Mouse (Mus musculus) forebrain, embryonic 14.5 days (tissue): Measurements from ENCODE around the gene Fblim1. TPM values are rescaled to one million over a fixed set of nuclear protein-coding genes. Genes with fewer than 3 reads are reported as not detected.

ENCODE experiments used
- ATAC-seq: fragments of 200-750 bp; cut with Nextera tagmentation; 2 replicates; pipeline ENCODE4 v1.8.0; 2017; ENCODE audit warnings: mild to moderate bottlenecking, moderate library complexity
- DNase-seq: peaks from one replicate; pipeline ENCODE4 v3.0.0-alpha.2; 2015; ENCODE audit warnings: low spot score
- H3K27ac ChIP-seq: fragments of 300-500 bp; sonication (generic); 2 replicates; pipeline ENCODE4 v1.5.1; 2014; ENCODE audit warnings: low read depth, mild to moderate bottlenecking, control low read depth, low read length, moderate library complexity
- H3K27me3 ChIP-seq: fragments of 300-500 bp; sonication (generic); replicated peaks from 2 replicates; pipeline ENCODE4 v1.6.1; 2014; ENCODE audit warnings: low read length, control low read depth, mixed read lengths; ENCODE audit not compliant: control insufficient read depth, insufficient read depth
- H3K36me3 ChIP-seq: fragments of 300-500 bp; sonication (generic); 2 replicates; pipeline ENCODE4 v1.6.1; 2014; ENCODE audit warnings: low read length, control low read depth; ENCODE audit not compliant: control insufficient read depth, insufficient read depth
- H3K4me1 ChIP-seq: fragments of 300-500 bp; sonication (generic); 2 replicates; pipeline ENCODE4 v1.6.1; 2014; ENCODE audit warnings: antibody characterized with exemption, low read length, control low read depth; ENCODE audit not compliant: control insufficient read depth, insufficient read depth
- H3K4me2 ChIP-seq: fragments of 300-500 bp; sonication (generic); 2 replicates; pipeline ENCODE4 v1.6.1; 2014; ENCODE audit warnings: mild to moderate bottlenecking, control low read depth, low read length
- H3K4me3 ChIP-seq: fragments of 300-500 bp; sonication (generic); 2 replicates; pipeline ENCODE4 v1.5.1; 2014; ENCODE audit warnings: low read depth, low read length, control low read depth
- H3K9ac ChIP-seq: fragments of 300-500 bp; sonication (generic); 2 replicates; pipeline ENCODE4 v1.6.1; 2014; ENCODE audit warnings: mild to moderate bottlenecking, low read length, control low read depth, moderate library complexity
- H3K9me3 ChIP-seq: fragments of 300-500 bp; sonication (generic); replicated peaks from 2 replicates; pipeline ENCODE4 v1.6.1; 2016; ENCODE audit warnings: low read length, control low read depth, mixed read lengths; ENCODE audit not compliant: control insufficient read depth
- WGBS: fragments of 180-500 bp; shearing (Covaris S2); extraction: QIAGEN DNeasy Blood & Tissue Kit; methylation state at CpG from one replicate; pipeline ENCODE4 v1.1.7; 2014; 5-methylcytosine and 5-hydroxymethylcytosine counted together
- polyA plus RNA-seq: library from polyadenylated mRNA; unstranded; fragments of >200 nt; fragmentation: Nextera tagmentation; extraction: Ambion mirVana; gene quantifications from 2 replicates; pipeline ENCODE4 v1.2.1, GENCODE M21; 2014

Gene Fblim1
- polyA plus RNA-seq, 1 experiment from 2014 or later, result 15.1 TPM

DNA sequence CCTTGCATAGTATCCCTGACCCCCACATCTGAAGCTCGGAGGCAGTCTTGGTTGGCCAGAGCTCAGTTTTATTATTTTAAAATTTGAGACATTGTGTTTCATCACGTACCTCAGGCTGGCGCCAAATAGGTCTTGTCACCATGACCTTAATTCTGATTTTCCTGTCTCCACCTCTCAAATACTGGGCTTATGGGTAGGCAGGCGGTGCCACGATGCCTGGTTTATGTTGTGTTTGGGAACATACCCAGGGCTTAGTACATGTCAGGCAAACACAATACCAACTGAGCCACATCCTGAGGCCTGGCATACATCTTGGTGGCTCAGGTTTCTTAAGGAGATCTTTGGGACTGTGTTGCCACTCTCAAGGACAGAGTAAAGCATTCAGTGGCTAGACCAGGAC is 16.7 kb upstream of the Fblim1 start:
- Histone ChIP-seq H3K27ac (no peak overlapping the region), H3K4me3 (no peak overlapping the region), H3K36me3 (peaks cover 20% of the 10 kb centered on the region), H3K4me2 (no peak overlapping the region), H3K9me3 (no peaks in the 10 kb centered on the region), H3K27me3 (no peaks in the 10 kb centered on the region), H3K4me1 (peaks cover 2% of the 10 kb centered on the region; the same call in 1 of the 2 replicates), H3K9ac (no peak overlapping the region)
- ATAC-seq (no peak), DNase-seq (no peak)
- 89% methylated on average over 5 of the region's 5 CpGs for WGBS

- Histone ChIP-seq H3K27me3 (no peaks in the 10 kb centered on the region), H3K4me2 (no peak overlapping the region), H3K4me1 (peaks cover 4% of the 10 kb centered on the region; the same call in 1 of the 2 replicates), H3K9ac (no peak overlapping the region), H3K36me3 (peaks cover 16% of the 10 kb centered on the region), H3K9me3 (no peaks in the 10 kb centered on the region), H3K4me3 (no peak overlapping the region), H3K27ac (no peak overlapping the region)
- DNase-seq (no peak), ATAC-seq (no peak)
- 88% methylated on average over 8 of the region's 8 CpGs for WGBS
Measured at GRCm38 (mm10) chr4:141622091-141622490, 16.2 kb upstream of the Fblim1 start.

DNA sequence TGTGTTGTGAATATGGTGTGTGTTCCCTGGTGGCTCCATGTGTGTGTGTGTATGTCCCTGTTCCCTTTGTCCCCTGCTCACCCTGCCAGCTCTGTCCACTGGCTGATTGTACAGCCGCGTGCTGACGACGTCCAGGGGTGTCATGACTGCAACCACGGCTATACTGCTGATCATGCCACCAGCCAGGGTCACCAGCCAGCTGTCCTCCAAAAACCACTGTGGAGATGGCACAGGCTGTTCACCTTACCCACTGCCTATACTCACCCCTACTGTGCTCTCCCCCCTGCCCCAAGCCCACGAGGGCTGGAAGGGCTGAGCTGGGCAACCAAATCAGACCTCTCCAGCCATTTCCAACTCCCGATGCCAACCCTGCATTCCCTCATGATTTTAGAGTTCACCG is 15.4 kb upstream of the Fblim1 start:
- peaks cover 9% of the 10 kb centered on the region for H3K36me3 ChIP-seq
- H3K9me3 ChIP-seq, result no peaks in the 10 kb centered on the region
- H3K4me1 ChIP-seq, result peaks cover 4% of the 10 kb centered on the region; the same call in 1 of the 2 replicates
- no peak for DNase-seq
- H3K27me3 ChIP-seq, result no peaks in the 10 kb centered on the region
- ATAC-seq, result no peak
- H3K4me3 ChIP-seq, result no peak overlapping the region
- H3K27ac ChIP-seq, result no peak overlapping the region
- 85% methylated on average over 8 of the region's 8 CpGs for WGBS
- H3K9ac ChIP-seq, result no peak overlapping the region
- no peak overlapping the region for H3K4me2 ChIP-seq

DNA sequence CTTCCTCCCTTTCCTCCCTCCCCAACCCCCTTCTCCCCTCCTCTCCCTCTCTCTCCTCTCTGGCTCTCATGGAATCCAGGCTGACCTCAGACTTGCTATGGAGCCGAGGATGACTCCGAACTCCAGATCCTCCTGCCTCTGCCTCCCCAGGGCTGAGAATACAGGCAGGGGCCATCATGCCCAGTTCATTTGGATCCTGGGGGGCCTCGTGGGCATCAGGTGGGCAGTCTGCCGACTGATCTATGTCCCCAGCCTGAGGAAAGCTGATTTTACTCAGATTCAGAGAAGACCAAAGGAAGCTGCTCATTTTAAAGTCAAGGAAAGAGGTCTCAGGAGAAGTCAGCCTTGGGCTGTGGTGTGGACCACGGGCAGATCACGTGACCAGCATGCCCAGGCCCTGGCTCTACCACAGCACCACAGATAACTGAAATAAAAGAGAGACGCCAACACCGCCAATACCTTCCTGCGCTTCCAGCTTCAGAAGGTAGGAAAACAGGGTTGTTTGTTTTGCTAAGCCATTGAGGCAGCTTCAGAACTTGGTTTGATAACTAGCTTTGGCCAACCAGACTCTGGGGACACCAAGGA is 13.5 kb upstream of the Fblim1 start:
- no peak for ATAC-seq
- Histone ChIP-seq H3K4me1 (peaks cover 4% of the 10 kb centered on the region; the same call in 1 of the 2 replicates), H3K27me3 (no peaks in the 10 kb centered on the region), H3K27ac (no peak overlapping the region), H3K4me2 (no peak overlapping the region), H3K36me3 (no peaks in the 10 kb centered on the region), H3K4me3 (no peak overlapping the region), H3K9me3 (no peaks in the 10 kb centered on the region), H3K9ac (no peak overlapping the region)
- DNase-seq, result no peak
- 85% methylated on average over 9 of the region's 9 CpGs for WGBS

- no peaks in the 10 kb centered on the region for H3K27me3 ChIP-seq
- peaks cover 4% of the 10 kb centered on the region; the same call in 1 of the 2 replicates for H3K4me1 ChIP-seq
- peak within 1 kb of the TSS; percentile 13; the same call in 1 of the 2 replicates for H3K9ac ChIP-seq
- DNase-seq, result peak; percentile 62
- no peak within 1 kb of the TSS for H3K27ac ChIP-seq
- H3K36me3 ChIP-seq, result no peaks in the 10 kb centered on the region
- H3K9me3 ChIP-seq, result no peaks in the 10 kb centered on the region
- no peak within 1 kb of the TSS for H3K4me3 ChIP-seq
- 0 out of 2 replicates have a peak, but pooled peaks have one; percentile 33 for ATAC-seq
- peak within 1 kb of the TSS; percentile 43 for H3K4me2 ChIP-seq
- WGBS, result 29% methylated on average over 20 of the region's 20 CpGs
Measured at GRCm38 (mm10) chr4:141618565-141619243, 12.8 kb upstream of the Fblim1 start, which contains the start of gene Tmem82. Gene Tmem82 (minus strand): TSS chr4:141618633.

- H3K27me3 ChIP-seq, result no peaks in the 10 kb centered on the region
- H3K4me3 ChIP-seq, result no peak overlapping the region
- H3K4me2 ChIP-seq, result peak overlapping the region; percentile 43
- H3K4me1 ChIP-seq, result peaks cover 4% of the 10 kb centered on the region; the same call in 1 of the 2 replicates
- H3K27ac ChIP-seq, result no peak overlapping the region
- no peak for DNase-seq
- WGBS, result 16% methylated on average over 21 of the region's 22 CpGs
- H3K9me3 ChIP-seq, result no peaks in the 10 kb centered on the region
- 0 out of 2 replicates have a peak, but pooled peaks have one; percentile 15 for ATAC-seq
- no peak overlapping the region; the same call in 1 of the 2 replicates for H3K9ac ChIP-seq
- H3K36me3 ChIP-seq, result no peaks in the 10 kb centered on the region
Measured at GRCm38 (mm10) chr4:141617863-141618564, 12.1 kb upstream of the Fblim1 start.

- Histone ChIP-seq H3K9me3 (no peaks in the 10 kb centered on the region), H3K4me2 (peak overlapping the region; percentile 43), H3K4me3 (no peak overlapping the region), H3K36me3 (no peaks in the 10 kb centered on the region), H3K27me3 (no peaks in the 10 kb centered on the region), H3K9ac (0 out of 2 replicates have a peak overlapping the region, but pooled peaks have one; percentile 13), H3K27ac (no peak overlapping the region), H3K4me1 (peaks cover 4% of the 10 kb centered on the region; the same call in 1 of the 2 replicates)
- WGBS, result 5% methylated on average over 20 of the region's 20 CpGs
- DNase-seq (peak; percentile 49), ATAC-seq (peak; percentile 33; the same call in 1 of the 2 replicates)
Measured at GRCm38 (mm10) chr4:141617299-141617698, 11.4 kb upstream of the Fblim1 start.

DNA sequence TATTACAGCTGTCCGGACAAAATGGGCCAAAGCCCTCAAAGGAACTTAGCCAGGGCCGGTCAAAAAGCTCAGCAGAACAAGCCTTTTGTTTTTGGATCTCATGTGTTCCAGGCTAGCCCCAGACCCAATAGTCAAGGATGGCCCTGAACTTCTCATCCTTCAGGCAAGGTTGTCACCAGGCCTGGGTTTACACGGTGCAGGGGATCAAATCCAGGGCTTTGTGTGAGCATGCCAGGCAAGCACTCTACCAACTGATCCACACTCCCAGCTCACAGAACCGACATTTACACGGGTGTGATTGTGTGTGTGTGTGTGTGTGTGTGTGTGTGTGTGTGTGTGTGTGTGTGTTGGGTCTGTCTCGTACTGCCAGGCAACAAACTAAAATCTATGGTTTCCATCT is 10.9 kb upstream of the Fblim1 start:
- H3K27me3 ChIP-seq, result no peaks in the 10 kb centered on the region
- no peak overlapping the region for H3K4me2 ChIP-seq
- no peak overlapping the region for H3K27ac ChIP-seq
- H3K9ac ChIP-seq, result no peak overlapping the region
- H3K36me3 ChIP-seq, result no peaks in the 10 kb centered on the region
- no peak overlapping the region for H3K4me3 ChIP-seq
- ATAC-seq (no peak), DNase-seq (no peak)
- peaks cover 4% of the 10 kb centered on the region; the same call in 1 of the 2 replicates for H3K4me1 ChIP-seq
- no peaks in the 10 kb centered on the region for H3K9me3 ChIP-seq
- WGBS, result 79% methylated on average over 6 of the region's 6 CpGs
